Mouse (Mus musculus): ENCODE results near the gene Fam131b.

Gene Fam131b

DNA sequence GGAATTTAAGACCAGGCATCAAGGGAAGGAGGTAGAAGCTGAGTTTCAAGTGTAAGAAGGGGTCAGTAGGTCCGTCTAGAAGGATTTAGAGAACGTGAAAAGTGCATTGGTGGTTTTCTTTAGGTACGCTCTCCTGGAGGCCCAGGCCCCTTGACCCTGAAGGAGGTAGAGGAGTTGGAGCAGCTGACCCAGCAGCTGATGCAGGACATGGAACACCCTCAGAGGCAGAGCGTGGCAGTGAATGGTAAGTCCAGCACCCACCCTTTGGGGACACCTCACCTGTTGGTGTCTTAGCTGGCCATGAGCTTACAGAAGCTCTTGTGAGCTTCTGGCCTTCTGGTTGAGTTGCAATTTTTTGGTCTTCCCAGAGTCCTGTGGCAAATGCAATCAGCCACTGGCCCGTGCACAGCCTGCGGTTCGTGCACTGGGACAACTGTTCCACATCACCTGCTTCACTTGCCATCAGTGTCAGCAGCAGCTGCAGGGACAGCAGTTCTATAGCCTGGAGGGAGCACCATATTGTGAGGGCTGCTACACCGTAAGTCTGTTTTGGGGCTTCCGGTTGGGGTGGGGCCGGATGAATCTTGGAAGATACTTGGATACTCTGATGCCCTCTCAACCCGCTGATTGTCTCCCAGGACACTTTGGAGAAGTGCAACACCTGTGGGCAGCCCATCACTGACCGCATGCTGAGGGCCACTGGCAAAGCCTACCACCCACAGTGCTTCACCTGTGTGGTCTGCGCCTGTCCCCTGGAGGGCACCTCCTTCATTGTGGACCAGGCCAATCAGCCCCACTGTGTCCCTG, 31.6 kb upstream of the Fam131b start:
- DNase-seq (ENCODE audit: low spot score) = no peak

GRCm38 (mm10) chr6:42355366-42355765, 30.9 kb upstream of the Fam131b start:
- DNase-seq (ENCODE audit: low spot score) = no peak

- no peak for DNase-seq (ENCODE audit: low spot score)
These were observed 29.9 kb upstream of the Fam131b start for GRCm38 (mm10) chr6:42354076-42355019.

GRCm38 (mm10) chr6:42353180-42353579, 28.7 kb upstream of the Fam131b start:
- DNase-seq (ENCODE audit: low spot score) = no peak

- DNase-seq (ENCODE audit: low spot score) = no peak
These were observed 28.0 kb upstream of the Fam131b start for GRCm38 (mm10) chr6:42352486-42352846.

DNA sequence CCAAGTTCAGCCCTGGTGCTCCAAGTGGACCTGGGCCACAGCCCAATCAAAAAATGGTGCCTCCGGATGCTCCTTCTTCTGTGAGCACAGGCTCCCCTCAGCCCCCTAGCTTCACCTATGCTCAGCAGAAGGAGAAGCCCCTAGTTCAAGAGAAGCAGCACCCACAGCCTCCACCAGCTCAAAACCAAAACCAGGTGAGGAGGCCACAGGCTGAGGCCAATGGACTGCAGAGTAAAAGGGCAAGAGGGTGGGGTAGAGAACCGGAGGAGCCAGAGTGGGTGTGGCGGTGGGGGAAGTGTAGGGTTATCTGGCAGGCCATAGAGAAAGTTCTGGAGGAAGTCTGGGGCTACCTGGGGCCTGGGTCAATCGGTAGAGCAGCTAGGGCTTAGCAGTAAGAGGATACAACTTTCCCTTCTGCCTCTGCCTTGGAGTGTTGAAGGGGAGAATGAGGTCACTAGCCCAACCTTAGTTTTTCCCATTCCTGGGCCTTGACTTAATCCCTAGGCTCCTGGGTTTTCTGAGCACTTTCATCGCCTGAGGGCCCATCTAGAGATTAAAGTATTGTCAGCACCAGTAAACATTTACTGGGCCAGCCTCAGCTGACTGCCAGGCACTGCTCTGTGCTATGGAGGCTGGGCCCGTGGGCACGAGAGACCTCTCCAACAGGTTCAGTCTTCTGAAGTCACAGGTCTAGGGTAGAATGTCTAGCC, 27.5 kb upstream of the Fam131b start:
- DNase-seq (ENCODE audit: low spot score) = peak; percentile 47

DNA sequence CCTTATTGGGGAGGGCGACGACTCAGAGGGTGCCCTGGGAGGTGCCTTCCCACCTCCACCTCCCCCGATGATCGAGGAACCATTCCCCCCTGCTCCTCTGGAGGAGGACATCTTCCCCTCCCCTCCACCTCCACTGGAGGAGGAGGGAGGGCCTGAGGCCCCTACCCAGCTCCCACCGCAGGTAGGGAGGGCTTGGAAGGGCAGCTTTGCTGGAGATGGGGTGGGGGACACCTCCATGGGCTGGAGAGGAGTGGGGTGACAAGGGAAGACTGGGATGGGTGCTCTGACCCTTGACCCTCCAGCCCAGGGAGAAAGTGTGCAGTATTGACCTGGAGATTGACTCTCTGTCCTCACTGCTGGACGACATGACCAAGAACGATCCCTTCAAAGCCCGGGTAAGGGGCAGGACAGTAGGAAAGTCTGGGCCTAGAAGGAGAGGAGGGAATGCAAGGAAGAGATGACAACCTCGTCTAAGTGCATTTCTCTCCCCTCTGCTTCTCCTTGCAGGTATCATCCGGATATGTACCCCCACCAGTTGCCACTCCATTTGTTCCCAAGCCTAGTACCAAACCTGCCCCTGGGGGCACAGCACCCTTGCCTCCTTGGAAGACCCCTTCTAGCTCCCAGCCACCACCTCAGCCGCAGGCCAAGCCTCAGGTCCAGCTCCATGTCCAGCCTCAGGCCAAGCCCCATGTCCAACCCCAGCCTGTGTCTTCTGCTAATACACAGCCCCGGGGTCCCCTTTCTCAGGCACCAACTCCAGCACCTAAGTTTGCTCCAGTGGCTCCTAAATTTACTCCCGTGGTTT, 26.7 kb upstream of the Fam131b start:
- peak; percentile 43 for DNase-seq (ENCODE audit: low spot score)

DNA sequence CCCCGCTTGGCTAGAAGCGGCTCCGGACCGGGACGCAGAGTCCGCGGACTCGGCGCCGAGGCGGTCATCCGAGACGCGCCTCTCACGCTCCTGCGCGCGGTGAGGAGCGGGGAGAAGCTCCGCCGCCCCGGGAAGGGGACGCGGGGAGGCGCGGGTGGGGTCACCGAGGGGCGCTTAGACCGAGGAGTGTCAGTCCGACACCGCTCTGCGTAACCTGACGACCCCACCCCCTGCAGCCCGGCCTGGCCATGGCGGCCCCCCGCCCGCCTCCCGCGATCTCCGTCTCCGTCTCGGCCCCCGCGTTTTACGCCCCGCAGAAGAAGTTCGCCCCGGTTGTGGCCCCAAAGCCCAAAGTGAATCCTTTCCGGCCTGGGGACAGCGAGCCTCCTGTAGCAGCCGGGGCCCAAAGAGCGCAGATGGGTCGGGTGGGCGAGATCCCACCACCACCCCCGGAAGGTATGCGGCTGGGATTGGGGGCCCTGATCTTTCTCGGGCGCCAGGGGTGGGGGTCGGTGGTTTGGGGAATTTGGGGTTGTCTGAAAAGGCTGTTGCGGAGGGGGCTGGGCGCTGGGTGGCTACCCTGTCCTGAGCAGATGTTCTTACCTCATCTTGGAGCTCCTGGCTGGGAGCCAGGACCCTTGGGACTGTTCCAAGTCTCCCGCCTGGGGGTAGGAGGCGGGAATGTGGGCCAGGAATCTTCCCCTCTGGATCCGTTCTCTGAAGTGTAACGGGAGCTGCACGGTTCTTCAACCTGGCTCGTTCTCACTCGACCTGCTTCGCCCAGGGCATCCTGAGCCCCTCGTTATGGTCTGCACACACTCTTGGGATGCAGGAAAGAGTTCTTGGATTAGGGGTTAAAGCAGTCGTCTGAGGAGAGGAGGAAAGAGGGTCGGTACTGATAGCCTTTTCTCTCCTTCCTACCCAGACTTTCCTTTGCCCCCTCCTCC, 25.9 kb upstream of the Fam131b start:
- peak; percentile 96 for DNase-seq (ENCODE audit: low spot score)

- DNase-seq (ENCODE audit: low spot score) = peak; percentile 96
These were observed 25.1 kb upstream of the Fam131b start, which contains the start of gene Zyx for GRCm38 (mm10) chr6:42349426-42350020. Gene Zyx (plus strand): TSS chr6:42349630.

- DNase-seq (ENCODE audit: low spot score) = peak; percentile 83
These were observed 24.6 kb upstream of the Fam131b start for GRCm38 (mm10) chr6:42349006-42349425.

GRCm38 (mm10) chr6:42348281-42349005, 24.0 kb upstream of the Fam131b start:
- DNase-seq (ENCODE audit: low spot score) = no peak

GRCm38 (mm10) chr6:42344255-42344654, 19.8 kb upstream of the Fam131b start:
- DNase-seq (ENCODE audit: low spot score) = no peak

- DNase-seq (ENCODE audit: low spot score) = no peak
These were observed 19.1 kb upstream of the Fam131b start for GRCm38 (mm10) chr6:42343361-42344120.

DNA sequence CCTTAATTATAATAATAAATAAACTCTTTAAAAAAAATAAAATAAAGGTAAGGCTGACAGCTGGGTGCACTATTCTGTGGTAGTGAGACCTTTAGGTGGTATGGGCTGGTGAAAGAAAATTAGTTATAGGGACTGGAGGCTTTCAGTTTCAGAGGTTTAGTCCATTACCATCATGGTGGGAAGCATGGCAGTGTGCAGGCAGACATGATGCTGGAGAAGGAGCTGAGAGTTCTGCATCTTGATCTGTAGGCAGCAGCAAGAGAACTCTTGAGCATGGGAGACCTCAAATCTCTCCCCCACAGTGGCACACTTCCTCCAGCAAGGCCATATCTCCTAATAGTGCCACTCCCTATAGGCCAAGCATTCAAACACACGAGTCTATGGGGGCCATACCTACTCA, 17.7 kb upstream of the Fam131b start:
- no peak for DNase-seq (ENCODE audit: low spot score)

GRCm38 (mm10) chr6:42339981-42340380, 15.5 kb upstream of the Fam131b start:
- no peak for DNase-seq (ENCODE audit: low spot score)

- no peak for DNase-seq (ENCODE audit: low spot score)
These were observed 14.7 kb upstream of the Fam131b start for GRCm38 (mm10) chr6:42339189-42339588.

- no peak for DNase-seq (ENCODE audit: low spot score)
These were observed 6.5 kb upstream of the Fam131b start for GRCm38 (mm10) chr6:42330946-42331345.

- no peak for DNase-seq (ENCODE audit: low spot score)
These were observed 5.8 kb upstream of the Fam131b start for GRCm38 (mm10) chr6:42330216-42330615.

All from testis, postnatal 10 days (tissue).